Mouse (Mus musculus) 3134 (cell line): ENCODE results near the gene Fam69a.

Source experiments
- DNase-seq: peaks from one replicate; pipeline ENCODE4 v3.0.0-alpha.2; 2011; ENCODE audit warnings: low spot score; ENCODE audit not compliant: insufficient read length; ENCODE audit errors: extremely low read depth

Fam69a gene

DNA sequence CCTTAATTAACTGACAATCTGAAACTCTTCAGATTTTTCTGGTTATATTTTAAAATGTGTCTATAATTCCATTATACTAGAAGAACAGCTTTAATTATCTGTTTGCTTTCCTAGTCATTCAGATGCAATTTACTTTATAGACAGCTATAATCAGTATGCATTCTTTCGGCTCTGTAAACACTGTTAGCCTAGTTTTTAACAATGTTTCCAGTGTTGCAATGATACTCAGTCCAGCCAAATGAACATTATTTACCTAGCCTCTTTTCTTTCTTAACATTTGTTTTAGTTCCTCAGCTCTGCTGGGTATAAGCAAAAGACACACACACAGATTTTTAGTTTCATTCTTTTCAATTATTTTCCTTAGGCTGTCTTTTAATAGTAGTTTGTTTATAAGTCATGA lies 38.0 kb downstream of the Fam69a start:
- no peak for DNase-seq

DNA sequence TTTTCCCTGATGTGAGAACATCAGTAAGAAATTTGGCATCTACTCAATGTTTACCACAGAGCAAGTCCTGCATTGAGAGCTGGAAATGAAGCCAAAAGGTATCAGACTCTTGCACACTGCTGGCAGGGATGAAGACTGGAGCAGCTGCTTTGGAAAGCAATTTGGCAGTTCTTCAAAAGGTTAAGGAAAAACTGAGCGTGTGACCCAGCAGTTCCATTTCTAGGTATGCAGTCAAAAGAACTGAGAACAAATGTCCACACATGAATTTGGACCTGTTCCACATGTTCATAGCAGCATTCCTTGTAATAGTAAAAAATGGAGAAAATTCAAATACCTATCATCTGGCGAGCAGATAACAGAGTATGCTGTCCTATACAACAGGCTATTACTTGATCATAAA lies 39.3 kb downstream of the Fam69a start:
- DNase-seq = peak; percentile 68

DNA sequence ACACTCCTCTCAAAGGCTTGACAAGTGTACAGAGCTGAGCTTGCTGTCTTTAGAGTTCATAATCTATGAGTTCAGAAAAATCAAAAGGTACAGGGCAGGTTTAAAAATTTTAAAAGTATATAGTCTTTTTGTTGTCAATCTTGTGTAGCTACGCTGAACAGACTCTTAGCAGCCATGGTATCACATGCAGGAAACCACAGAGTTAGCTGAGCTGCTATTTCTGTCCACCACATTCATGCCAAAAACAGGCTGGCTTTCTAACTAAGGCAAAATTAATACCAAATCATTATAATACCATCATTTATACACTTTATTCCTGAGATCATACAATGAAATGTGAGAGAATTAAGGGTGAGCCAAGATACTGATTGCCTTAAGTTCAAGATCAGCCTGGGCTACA lies 40.4 kb downstream of the Fam69a start:
- DNase-seq = no peak

DNA sequence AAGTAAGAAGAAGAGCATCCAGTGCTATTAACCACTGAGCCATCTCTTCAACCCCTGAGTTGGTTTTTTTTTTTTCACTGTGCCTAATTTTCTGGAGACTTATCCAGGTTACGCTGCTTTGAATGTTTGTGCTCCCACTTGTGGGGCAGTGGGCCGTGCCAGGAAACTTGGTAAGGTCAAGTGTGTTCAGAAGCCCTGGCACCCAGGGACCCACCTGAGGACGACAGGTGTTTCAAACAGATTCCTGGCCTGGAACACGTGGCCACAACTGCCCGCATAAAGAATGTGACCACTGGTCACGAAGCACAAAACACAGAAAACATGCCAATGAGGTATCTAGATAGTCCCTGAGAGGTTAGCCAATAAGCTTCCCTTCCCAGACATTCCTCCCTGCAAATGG lies 43.4 kb downstream of the Fam69a start:
- no peak for DNase-seq

DNA sequence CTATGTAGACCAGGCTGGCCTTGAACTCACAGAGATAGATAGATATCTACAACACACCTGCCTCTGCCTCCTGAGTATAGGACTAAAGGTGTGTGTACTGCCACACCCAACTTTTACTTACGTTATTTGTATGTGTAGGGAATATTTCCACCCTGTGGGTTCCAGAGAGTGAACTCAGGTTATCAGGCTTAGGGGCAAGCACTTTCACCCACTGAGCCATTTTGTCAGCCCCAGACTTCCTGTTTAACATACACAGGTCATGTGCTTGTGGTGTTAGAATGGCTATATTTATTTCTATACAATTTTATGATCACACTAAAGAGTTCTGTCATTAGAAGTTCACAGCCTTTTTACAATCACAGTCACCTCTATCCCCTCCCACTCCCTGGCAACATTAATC lies 43.9 kb downstream of the Fam69a start:
- DNase-seq = no peak

DNA sequence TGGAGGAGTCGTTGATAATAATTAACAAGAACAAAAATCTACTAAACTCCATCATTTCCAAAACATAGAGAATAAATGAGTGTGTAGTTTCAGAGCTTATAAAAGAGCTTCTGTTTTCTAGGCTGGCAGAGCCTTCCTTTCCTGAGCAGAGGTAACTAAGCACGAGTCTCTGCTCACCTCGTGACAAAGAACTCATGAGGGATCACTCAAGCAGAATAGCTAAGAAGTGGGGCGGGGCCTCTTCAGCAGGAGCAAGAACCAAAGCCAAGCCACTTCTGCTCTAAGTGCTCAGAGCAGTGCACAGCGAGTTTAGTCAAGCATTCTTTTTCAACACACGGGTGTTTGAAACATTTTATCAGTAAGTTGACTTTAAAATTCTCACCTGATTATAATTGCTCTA lies 45.7 kb downstream of the Fam69a start:
- DNase-seq = no peak

DNA sequence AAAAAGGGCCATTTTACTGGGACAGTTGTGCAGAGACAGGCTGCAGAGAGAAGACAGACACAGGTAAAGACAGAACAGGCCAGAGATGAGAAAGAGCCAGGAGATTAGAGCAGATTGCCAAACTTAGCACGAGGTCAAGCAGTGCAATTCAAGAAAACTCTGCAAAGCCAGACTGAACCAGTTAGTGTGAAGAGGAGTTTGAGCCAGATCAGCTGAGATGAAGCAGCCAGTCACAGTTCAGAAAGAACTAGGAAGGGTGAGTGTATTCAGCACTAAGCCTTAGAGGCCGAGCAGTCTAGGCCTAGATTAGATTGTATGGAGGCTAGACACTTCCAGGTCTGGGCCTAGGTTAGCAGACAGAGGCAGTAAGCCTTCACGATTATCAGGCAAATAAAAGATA lies 47.2 kb downstream of the Fam69a start:
- no peak for DNase-seq

DNA sequence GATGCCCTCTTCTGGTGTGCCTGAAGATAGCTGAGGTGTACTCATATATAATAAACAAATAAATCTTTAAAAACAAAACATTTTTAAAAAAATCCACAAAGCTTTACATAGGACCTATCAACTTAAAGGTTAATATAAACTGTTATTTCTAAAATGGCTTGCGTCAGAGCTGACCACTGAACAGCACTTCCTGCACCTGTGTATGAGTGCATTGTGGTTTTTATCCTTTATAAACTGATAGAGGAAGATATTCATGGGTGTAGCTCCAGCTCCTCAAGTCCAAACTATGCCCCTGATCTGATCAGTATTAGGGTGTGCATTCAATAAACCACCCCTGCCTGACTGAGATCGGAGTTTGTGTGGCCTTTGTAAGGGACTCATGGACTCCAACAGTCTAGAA lies 48.0 kb downstream of the Fam69a start:
- DNase-seq = no peak

DNA sequence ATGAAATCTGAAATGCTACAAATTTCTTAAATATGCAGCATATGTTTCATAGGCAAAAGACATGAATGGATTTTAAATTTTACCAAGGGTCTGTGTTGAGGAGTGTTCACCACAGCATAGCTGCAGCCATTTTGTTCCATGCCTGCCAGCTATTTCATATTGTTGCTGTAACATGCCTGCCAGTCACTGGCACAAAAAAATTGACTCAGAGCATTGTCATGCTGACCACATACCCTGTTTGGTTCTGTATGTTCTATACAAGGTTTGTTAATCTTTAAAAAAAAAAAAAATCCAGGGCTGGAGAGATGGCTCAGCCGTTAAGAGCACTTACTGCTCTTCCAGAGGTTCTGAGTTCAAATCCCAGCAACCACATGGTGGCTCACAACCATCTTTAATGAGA lies 48.4 kb downstream of the Fam69a start:
- peak; percentile 39 for DNase-seq

DNA sequence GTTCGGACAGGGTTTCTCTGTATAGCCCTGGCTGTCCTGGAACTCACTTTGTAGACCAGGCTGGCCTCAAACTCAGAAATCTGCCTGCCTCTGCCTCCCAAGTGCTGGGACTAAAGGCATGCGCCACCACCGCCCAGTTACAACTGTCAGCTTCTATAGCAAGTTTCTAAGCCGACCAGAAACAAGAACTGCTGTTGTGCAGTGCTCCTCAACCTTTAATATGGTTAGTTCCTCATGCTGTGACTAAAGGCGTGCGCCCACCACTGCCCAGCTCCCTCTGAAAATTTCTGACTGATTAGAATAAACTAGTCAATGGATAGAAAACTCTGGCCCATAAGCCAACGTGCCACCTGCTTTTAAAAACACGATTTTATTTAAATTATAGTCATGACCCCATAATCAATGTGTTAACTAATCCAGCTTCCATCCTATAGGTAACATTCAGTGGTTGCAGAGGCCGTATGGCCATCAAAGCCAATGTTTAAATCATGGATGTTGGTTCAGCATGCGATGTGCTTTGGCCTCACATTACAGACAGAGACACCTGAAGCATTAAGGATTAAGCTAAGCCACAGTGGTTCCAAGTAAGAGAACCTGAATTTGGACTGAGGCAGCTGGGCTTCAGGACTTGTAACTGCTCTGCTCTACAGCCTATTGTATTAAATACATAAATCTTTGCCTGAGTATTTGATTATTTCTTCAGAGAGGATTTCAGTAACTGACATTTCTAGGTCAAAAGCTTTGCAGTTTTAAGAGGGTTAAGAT lies 50.1 kb downstream of the Fam69a start:
- DNase-seq = no peak

DNA sequence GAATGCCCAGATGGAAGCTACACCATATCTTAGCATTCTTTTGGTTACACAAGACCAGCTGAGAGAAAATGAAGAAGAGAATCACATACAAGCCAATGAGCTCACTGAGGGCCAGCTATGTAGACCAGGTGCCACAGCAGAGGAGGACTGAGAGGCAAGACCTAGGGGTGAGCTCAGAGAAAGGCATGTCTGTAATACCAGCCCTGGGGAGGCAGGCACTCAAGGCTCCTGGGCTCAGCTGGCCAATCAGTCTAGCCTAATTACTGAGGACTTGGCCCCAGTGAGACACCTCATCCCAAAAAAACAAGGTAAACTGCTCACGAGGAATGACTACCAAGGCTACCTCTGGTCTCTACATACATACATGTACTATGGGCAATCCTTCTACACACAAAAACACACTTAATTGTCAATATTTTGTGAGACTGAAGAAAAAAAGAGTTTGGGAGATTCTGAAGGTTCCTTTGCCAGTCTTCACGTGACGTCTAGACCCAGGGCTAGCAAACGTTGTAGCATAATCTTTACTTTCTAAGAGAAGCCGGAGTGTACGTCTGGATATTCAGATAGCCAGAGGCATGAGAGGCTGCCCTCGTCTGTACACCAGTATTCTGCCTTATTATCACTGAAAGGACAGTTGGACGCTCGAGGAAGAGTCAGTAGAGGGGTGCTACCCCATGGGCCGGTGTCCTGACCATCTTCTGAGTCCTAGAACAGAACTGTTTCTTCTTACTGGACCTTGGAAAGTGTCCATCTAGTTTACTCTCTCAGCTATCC lies 51.9 kb downstream of the Fam69a start:
- DNase-seq = no peak

DNA sequence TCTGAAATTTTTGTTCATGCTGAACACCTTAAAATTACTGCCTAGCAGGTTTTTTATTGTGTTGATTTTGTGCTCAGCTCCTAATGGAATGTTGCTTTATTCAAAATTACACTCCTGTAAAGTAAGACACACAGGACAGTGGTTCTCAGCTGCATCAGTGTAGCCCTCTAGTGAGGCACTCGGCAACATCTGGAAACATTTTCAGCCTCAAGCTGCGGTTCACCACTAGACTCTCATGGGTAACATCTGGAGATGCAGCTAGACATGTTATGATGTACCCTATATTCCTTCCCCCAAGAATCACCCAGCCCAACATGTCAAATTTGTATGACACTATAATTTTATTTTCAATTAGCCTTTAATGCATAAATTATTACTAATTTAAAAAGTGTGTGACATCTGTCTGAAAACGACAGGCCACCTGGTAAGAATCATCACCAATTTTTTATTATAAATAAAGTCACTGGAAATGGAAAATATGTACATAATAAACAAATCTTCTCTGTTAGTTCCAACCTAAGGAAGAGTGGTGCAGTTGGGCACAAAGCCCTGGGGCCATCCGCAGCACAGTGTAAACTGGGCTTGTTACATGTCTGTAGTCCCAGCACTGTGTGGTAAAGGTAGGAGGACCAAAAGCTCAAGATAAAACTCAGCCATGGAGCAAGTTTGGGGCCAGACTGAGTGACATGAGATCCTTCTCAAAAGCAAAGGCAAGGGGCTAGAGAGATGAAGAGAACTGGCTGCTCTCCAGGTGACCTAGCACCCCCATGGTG lies 53.5 kb downstream of the Fam69a start:
- DNase-seq = no peak

DNA sequence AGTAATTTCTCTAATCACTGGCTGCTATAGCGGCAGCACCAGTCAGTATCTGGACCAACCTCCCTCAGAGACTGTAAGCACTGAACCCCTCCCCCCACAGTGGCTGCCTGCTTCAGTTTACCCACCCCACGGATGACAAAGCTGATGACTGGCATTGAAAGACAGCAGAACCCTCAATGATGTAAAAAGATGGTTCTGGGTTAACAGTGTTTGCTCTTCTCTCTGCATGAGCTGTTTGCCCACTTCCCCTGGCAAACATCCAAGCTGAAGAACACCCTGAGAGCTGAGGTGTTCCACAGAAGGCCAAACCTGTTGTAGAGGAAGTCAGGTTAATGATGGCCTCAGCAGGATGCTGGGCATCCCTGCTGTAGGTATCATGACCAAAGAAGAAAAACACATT lies 54.3 kb downstream of the Fam69a start:
- DNase-seq = no peak

DNA sequence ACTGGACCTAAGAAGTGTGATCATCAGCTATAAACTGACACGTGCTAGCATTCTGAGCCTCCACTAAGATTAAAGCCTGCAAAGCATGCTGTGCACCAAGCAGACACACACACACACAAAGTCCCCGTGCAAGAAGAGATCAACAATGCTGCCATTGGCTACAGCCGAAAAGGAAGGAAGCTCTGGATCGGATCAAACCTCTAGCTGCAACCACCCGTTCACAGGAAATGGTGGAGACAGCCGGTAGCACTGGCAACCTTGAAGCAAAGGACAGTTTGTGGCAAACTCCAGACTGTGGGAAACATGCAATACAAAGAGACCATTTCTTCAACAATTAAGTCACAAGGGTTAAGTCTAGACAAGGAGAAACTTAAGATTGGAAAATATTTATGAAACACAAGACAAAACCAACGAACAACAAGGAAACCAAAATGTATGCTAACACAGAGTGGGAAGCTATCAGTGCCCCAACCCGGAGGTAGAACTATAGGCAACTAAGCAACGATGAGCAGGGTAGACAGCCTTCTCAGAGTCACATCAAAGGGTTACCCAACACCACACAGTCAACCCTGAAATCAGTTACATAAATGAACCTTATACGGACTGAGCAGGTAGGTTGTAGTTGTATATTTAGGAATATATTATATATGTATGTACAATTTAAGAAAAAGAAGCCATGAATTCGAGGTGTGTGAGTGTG lies 60.2 kb downstream of the Fam69a start:
- DNase-seq = no peak

DNA sequence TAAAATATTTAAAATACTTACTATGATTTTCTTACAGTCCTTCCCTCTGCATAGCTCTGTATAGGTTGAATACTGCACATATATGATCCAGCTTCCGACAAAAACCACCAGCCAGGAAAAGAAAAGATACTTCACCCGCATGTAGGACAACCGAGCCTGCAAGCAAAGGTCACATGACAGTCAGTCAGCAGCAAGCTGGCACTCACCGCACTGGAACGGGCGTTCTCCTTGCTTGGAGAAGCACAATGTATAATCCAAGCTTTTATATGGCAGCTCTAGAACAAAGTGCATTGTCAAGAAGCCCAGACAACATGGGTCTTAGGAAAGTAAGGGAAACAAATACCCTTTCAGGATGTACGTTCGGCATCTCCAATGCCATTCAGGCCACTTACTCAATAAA lies 62.3 kb downstream of the Fam69a start:
- no peak for DNase-seq

DNA sequence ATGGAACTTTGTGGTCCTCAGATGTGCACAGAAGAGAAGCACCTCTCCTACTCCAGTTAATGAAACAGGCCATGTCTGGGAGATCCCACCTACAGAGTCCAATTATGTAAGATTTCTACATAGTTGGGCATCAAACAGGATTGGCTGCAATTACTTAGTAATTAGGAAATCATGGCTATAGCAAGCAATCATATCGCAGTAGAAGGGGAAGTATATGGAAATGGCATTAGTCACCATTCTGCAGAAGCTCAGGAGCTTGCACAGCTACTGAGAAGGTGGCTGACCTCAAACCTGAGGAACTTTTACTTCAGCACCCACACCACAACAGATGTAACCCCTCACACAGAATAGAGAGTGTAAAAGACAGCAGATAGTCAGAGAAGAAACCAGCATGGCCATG lies 64.0 kb downstream of the Fam69a start:
- DNase-seq = no peak

DNA sequence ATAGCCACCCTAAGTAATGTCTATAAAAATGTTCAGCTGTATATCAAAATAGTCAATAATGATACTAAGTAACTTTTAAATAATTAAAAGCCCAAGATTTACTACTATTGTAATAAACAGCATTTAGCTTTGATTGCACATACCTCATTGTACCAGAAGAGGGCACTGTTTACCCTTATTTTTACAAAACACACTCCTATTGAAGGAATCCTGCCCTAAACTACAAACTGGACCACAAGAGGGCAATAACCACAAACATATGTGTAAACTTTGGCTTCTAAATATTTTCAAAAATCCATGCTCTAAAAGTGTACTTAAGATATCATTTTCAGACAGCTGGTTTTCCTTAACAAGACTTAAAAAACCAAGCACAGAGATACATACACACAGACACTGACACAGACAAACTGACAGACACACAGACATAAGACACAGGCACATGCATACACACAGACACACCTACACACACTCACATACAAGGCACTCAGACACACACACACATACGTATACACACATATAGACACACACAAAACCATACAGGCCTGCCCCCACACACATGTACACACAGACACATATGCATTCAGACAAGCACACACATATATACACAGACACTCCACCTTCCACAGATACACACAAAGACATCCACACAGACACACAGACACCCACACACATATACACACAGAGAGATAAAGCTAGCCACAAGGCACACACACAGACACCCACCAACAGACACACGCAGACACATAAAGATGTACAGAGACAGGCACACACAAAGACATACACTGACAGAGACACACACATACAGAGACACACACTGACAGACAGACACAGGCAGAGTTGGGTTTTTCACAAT lies 65.3 kb downstream of the Fam69a start:
- peak; percentile 27 for DNase-seq

DNA sequence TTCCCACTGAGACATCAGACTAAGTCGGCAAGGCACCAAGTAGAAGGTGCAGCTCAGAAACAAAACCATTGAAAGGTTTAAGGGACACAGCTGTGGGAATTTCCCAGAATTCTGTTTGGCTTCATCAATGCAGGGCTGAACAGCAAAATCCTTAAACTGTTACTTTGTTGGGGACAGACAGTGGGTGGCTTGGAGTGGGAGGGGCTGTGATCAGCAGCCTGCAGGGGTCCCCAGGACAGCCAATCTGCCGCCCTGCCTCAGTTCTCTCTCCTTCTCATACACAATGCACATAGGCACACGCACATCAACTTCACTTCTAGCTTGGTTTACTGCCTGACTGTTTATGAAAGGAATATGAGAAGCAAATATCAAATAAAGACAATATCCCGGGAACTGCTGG lies 71.6 kb downstream of the Fam69a start:
- no peak for DNase-seq

DNA sequence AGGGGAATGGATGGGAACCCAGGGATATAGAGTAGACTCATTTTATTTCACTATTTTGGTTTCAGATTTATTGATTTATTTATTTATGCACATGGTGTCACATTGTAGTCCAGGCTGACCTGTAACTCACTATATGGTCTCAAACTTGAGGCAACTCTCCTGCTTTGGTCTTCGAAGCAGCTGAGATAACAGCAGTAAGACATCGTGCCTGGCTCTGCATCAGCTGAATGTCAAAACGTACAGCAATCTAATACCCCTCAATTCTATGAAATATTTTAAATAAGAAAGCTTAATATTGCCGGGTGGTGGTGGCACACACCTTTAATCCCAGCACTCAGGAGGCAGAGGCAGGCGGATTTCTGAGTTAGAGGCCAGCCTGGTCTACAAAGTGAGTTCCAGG lies 75.9 kb downstream of the Fam69a start:
- DNase-seq = no peak

DNA sequence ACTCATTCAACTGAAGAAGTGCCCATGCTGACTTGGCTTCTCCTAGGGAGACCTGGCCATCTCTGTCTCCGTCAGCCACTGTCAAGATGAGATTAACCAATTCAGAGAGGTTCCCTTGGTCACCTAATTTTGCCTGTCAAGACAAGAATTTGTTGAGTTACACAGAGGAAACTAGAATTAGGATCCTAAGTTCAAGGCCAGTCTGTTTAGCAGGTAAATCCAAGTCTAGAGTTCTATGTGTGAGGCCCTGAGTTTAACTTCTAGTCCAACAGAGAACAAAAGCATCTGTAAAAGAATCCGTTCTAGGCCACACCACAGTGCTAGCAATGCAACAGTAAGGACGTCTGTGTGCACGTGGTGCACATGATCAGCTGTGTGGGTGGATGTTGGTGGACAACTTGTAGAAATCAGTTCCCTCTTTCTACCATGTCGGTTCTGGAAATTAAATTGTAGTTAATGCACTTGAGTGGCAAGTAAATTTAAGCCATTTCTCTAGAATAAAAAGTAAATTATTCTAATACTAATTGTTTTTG lies 76.7 kb downstream of the Fam69a start:
- no peak for DNase-seq
